Mouse (Mus musculus) heart, postnatal 0 days (tissue): ENCODE results near the gene Gm45623. TPM values are rescaled to one million over a fixed set of nuclear protein-coding genes. Genes with fewer than 3 reads are reported as not detected.

Experiments used
- ATAC-seq: fragments of 200-750 bp; cut with Nextera tagmentation; 2 replicates; pipeline ENCODE4 v1.8.0; 2017; ENCODE audit warnings: low read depth, moderate number of reproducible peaks, moderate library complexity; ENCODE audit not compliant: insufficient read depth
- DNase-seq: peaks from one replicate; pipeline ENCODE4 v3.0.0-alpha.2; 2016; ENCODE audit warnings: low spot score
- H3K27ac ChIP-seq: fragments of 300-500 bp; sonication (generic); 2 replicates; pipeline ENCODE4 v1.5.1; 2014; ENCODE audit warnings: low read depth, mild to moderate bottlenecking
- H3K27me3 ChIP-seq: fragments of 300-500 bp; sonication (generic); 2 replicates; pipeline ENCODE4 v1.6.1; 2014; ENCODE audit warnings: low read length, mixed read lengths; ENCODE audit not compliant: control insufficient read depth, insufficient read depth
- H3K36me3 ChIP-seq: fragments of 300-500 bp; sonication (generic); replicated peaks from 2 replicates; pipeline ENCODE4 v1.6.1; 2014; ENCODE audit warnings: low read length, mixed read lengths; ENCODE audit not compliant: control insufficient read depth, insufficient read depth
- H3K4me1 ChIP-seq: fragments of 300-500 bp; sonication (generic); 2 replicates; pipeline ENCODE4 v1.6.1; 2014; ENCODE audit warnings: antibody characterized with exemption; ENCODE audit not compliant: control insufficient read depth, insufficient read depth
- H3K4me2 ChIP-seq: fragments of 300-500 bp; sonication (generic); 2 replicates; pipeline ENCODE4 v1.6.1; 2014; ENCODE audit warnings: low read depth, mild to moderate bottlenecking, low read length, moderate library complexity
- H3K4me3 ChIP-seq: fragments of 300-500 bp; sonication (generic); 2 replicates; pipeline ENCODE4 v1.5.1; 2014; ENCODE audit warnings: low read depth, low read length
- H3K9ac ChIP-seq: fragments of 300-500 bp; sonication (generic); replicated peaks from 2 replicates; pipeline ENCODE4 v1.6.1; 2014; ENCODE audit warnings: low read depth, low read length, mixed read lengths
- H3K9me3 ChIP-seq: fragments of 300-500 bp; sonication (generic); replicated peaks from 2 replicates; pipeline ENCODE4 v1.6.1; 2016; ENCODE audit warnings: low read length; ENCODE audit not compliant: control insufficient read depth
- CTCF ChIP-seq: IDR thresholded peaks from 2 replicates; pipeline ENCODE4 v1.5.1; 2016; ENCODE audit warnings: antibody characterized with exemption, control low read depth, low read depth
- EP300 ChIP-seq: IDR thresholded peaks from 2 replicates; pipeline ENCODE4 v1.6.1; 2016; ENCODE audit warnings: antibody characterized with exemption, low read depth
- WGBS: fragments of 180-500 bp; shearing (Covaris S2); extraction: QIAGEN DNeasy Blood & Tissue Kit; methylation state at CpG from one replicate; pipeline ENCODE4 v1.1.7; 2014; 5-methylcytosine and 5-hydroxymethylcytosine counted together
- polyA plus RNA-seq: library from polyadenylated mRNA; unstranded; fragments of >200 nt; fragmentation: Nextera tagmentation; extraction: Ambion mirVana; gene quantifications from 2 replicates; pipeline ENCODE4 v1.2.1, GENCODE M21; 2015
- total RNA-seq: library from RNA; depleted of rRNA; stranded (reverse); fragments of >200 nt; gene quantifications from 2 replicates; pipeline ENCODE4 v1.2.3, GENCODE M21; 2014; ENCODE audit warnings: low replicate concordance

The Gm45623 gene
- total and polyA plus RNA-seq, 2 experiments from 2014 or later: not detected

GRCm38 (mm10) chr13:56741691-56742090 is 11.9 kb downstream of the Gm45623 start:
- Histone ChIP-seq H3K4me2 (no peak overlapping the region), H3K36me3 (peaks cover 34% of the 10 kb centered on the region), H3K4me1 (no peaks in the 10 kb centered on the region), H3K9ac (no peak overlapping the region), H3K4me3 (no peak overlapping the region), H3K27ac (no peak overlapping the region), H3K27me3 (no peaks in the 10 kb centered on the region), H3K9me3 (no peaks in the 10 kb centered on the region)
- 86% methylated on average over 7 of the region's 7 CpGs for WGBS
- ATAC-seq (no peak), DNase-seq (no peak)
- TF ChIP-seq EP300: no peak
- TF ChIP-seq CTCF: no peak

- Histone ChIP-seq H3K27ac (no peak overlapping the region), H3K9me3 (no peaks in the 10 kb centered on the region), H3K4me2 (no peak overlapping the region), H3K36me3 (peaks cover 36% of the 10 kb centered on the region), H3K27me3 (no peaks in the 10 kb centered on the region), H3K9ac (no peak overlapping the region), H3K4me1 (no peaks in the 10 kb centered on the region), H3K4me3 (no peak overlapping the region)
- no peak for ATAC-seq
- 81% methylated on average over 6 of the region's 6 CpGs for WGBS
- TF ChIP-seq EP300: no peak
- TF ChIP-seq CTCF: no peak
- no peak for DNase-seq
Observed at GRCm38 (mm10) chr13:56740496-56740895, 13.1 kb downstream of the Gm45623 start.

GRCm38 (mm10) chr13:56739556-56739955 is 14.1 kb downstream of the Gm45623 start:
- H3K27ac ChIP-seq: no peak overlapping the region
- ATAC-seq (0 out of 2 replicates have a peak, but pooled peaks have one; percentile 20), DNase-seq (no peak)
- no peaks in the 10 kb centered on the region for H3K9me3 ChIP-seq
- H3K36me3 ChIP-seq: peaks cover 36% of the 10 kb centered on the region
- H3K9ac ChIP-seq: no peak overlapping the region
- H3K4me1 ChIP-seq: no peaks in the 10 kb centered on the region
- H3K27me3 ChIP-seq: no peaks in the 10 kb centered on the region
- H3K4me3 ChIP-seq: no peak overlapping the region
- H3K4me2 ChIP-seq: no peak overlapping the region
- WGBS: 87% methylated on average over 5 of the region's 5 CpGs
- no peak for TF ChIP-seq CTCF
- no peak for TF ChIP-seq EP300

GRCm38 (mm10) chr13:56735212-56735875 is 18.3 kb downstream of the Gm45623 start:
- ATAC-seq (peak; percentile 55), DNase-seq (peak; percentile 52)
- Histone ChIP-seq H3K9ac (no peak overlapping the region), H3K4me2 (no peak overlapping the region), H3K27ac (no peak overlapping the region), H3K36me3 (peaks cover 65% of the 10 kb centered on the region), H3K27me3 (no peaks in the 10 kb centered on the region), H3K4me3 (no peak overlapping the region), H3K4me1 (no peaks in the 10 kb centered on the region), H3K9me3 (no peaks in the 10 kb centered on the region)
- TF ChIP-seq EP300 (no peak), CTCF (peak; percentile 69)
- WGBS: 29% methylated on average over 6 of the region's 6 CpGs

- H3K36me3 ChIP-seq: peaks cover 69% of the 10 kb centered on the region
- no peak overlapping the region for H3K4me2 ChIP-seq
- H3K4me3 ChIP-seq: no peak overlapping the region
- TF ChIP-seq CTCF (no peak), EP300 (no peak)
- DNase-seq (no peak), ATAC-seq (no peak)
- H3K9ac ChIP-seq: no peak overlapping the region
- H3K27ac ChIP-seq: no peak overlapping the region
- H3K27me3 ChIP-seq: no peaks in the 10 kb centered on the region
- H3K4me1 ChIP-seq: no peaks in the 10 kb centered on the region
- WGBS: 68% methylated on average over 4 of the region's 4 CpGs
- H3K9me3 ChIP-seq: no peaks in the 10 kb centered on the region
Observed at GRCm38 (mm10) chr13:56734617-56735016, 19.0 kb downstream of the Gm45623 start.

GRCm38 (mm10) chr13:56729046-56729445 is 24.6 kb downstream of the Gm45623 start:
- Histone ChIP-seq H3K36me3 (peaks cover 88% of the 10 kb centered on the region), H3K9me3 (no peaks in the 10 kb centered on the region), H3K4me3 (no peak overlapping the region), H3K4me1 (no peaks in the 10 kb centered on the region), H3K27ac (no peak overlapping the region), H3K9ac (no peak overlapping the region), H3K27me3 (no peaks in the 10 kb centered on the region), H3K4me2 (no peak overlapping the region)
- ATAC-seq (no peak), DNase-seq (no peak)
- 96% methylated on average over 7 of the region's 7 CpGs for WGBS
- TF ChIP-seq EP300: no peak
- no peak for TF ChIP-seq CTCF
